Mouse (Mus musculus): Measurements from ENCODE around the gene Gsc.
"Not testable (repeated sequence)": the region's sequence is repeated elsewhere in the genome, so short reads cannot be mapped to it uniquely, and the experiment has no call there.

The Gsc gene

DNA sequence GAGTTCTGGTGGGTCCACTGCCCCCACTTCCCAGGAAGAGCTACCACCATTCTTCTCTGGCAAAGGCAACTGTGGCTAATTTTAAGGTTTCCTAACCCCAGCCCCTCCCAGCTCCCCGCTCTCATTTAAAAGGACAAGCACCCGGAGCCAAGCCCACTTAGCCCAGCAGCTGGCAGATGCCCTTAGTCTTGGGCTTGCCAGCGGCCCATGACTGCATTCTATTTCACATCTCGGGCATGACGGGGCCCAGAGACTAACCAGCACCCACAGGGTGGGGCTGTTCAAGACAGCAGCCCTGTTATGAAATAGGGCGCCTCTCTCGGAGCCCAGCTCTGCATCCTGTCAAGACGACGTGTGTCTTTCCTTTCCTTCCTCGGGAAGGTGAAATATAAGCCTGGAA, 22.9 kb downstream of the Gsc start:
- no peak for DNase-seq

DNA sequence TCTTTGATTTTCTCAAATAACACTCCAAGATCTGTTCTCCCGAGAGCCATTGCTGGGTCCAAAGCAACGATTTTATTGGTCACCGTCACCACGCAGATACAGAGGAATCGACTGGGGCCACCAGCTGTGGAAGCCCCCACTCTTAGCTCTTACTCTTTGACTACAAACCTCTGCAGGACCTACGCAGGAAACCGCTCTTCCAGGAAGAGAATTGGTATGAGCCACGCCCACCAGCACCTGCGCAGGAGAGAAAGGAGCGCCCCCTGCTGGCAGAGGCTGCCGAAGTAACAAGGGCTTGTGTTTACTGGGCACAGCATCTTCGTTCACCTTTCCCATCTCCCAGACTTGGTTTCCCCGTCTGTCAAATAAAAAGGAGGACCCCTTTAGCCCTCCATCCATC, 25.0 kb downstream of the Gsc start:
- DNase-seq = peak; percentile 45 to 55

DNA sequence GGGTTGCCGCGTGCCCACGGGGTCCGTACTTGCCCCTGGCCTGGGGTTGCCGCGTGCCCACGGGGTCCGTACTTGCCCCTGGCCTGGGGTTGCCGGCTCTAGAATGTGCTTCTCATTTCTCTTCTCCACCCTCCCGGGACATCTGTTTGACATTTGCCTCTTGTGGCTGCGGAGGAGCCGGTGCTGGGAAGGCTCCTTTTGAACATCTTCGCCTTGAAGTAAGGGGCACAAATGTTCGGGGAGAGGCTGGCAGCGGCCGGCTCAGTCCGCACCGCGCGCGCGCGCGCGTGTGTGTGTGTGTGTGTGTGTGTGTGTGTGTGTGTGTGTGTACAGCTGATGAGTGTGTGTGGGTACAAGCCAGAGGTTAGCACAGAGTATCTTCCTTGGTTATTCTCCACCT, 26.1 kb downstream of the Gsc start:
- not testable (repeated sequence) for DNase-seq

DNA sequence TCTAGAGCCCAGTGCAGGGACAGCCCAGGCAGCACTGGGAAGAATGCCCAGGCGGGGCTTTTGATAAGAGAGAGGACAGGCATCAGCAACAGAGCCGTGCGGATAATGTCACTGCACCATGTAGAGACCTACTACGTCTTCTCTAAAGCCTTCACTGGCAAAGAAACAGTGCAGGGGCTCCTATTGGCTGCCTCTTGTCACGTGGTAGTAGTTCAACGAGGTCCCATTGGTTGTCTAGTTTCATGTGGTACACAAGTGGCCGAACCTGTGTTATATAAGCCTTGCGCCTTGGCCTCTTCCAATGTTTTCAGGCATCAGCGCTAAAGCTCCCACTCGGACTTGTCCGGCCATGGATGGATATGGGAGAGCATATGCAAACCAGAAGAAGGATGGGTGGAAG, 29.4 kb downstream of the Gsc start:
- no peak for DNase-seq

DNA sequence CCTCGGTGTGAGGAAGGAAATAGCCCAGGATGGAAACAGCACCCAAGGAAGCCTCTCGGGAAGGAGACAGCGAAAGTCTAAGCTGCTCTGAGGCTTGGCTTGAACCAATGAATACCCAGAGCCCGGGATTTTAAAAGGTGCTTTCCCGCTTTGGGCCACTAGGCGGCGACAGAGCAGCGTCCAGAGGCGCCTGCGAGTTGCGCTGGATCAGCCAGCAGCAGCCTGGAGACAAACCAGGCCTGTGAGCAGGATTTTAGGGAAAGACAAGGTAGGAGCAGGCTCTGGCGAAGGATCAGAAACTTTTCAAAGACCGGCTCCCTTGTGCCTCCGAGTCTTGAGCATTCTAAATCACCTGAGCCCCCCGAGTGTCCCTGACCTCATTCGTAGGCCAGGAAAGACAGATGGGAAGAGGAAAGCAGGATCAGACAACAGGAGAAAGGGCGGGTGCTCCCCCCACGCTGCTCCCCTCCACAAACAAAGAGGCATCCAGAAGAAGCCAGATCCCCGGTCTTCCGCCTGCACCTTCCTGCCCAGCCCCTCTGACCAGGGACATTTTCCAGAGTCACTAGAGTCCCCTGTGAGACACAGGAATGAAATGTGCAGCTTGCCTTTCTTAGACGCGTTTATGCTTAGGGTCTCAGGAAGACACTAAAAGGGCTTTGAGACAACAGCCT, 32.9 kb downstream of the Gsc start:
- peak; percentile 82 to 90 for DNase-seq

DNA sequence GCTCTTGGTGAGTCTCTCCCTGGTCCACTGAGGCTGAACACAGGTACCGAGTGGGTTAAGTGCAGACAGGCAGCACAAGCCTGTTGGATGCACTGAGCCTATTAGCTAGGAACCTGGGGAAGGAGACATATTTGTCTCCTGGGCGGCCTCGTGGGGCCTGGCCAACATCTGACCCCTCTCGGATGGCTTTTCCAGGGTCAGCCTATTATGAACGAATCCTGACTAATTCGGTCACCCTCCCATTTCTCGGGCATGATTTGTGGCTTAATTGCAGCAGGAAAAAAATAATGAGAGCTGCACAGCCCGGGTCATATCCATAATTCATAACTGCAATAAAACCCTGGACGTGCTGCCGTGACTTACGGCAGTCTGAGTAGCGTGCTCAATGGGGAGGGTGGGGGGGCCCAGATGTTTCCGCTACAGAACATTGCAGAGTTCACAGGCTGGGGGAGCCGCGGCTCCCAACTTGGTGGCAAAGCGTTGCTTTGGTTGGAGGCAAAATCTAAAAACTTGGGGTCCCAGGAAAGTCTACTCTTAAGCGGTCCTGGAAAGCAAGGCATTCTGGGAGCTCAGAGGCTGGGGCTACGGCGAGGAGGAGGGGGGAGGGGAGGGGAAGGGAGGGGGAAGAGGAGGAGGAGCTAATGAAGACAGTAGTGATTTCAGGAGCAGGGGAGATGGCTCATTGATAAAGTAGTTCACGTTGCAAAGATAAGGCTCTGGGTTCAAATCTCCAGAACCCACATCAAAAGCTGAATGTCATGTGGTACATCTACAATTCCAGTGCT, 39.0 kb downstream of the Gsc start:
- no peak for DNase-seq

DNA sequence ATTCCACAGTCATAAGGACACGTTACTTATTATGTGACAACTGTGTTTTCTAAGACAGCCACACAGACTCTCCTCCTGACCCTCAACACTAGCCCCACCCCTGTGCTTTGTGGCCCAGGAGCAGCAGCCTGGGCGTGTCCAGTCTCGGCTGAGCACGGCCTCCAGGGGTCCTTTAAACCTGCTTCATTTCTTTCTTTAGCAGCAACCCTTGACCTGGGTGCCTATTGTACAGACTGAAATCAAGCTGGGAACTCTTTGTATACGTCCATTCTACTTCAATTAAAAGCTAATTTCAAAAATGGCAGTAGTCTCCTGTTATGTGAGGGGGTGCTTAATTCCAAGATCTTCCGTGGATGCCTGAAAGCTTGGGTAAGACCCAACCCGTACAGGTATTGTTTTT, 39.9 kb downstream of the Gsc start:
- DNase-seq = no peak

DNA sequence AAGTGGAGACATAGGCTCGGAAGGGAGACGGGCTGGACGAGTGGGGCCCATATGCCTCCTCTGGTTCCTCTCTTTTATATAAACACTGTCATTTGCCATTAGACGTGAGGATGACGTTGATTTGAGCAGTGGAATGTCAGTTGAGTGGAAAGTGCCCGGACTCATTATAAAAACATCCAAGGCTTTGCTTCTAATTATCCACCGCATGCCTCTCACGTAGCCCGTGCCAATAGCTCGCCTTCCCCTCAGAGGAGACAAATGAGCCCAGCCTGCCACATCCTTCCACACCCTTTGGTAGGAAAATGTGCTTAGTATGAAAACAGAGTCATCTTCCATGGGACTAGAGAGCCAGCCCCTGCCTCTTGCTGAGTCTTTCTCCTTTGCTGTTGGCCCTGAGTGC, 41.8 kb downstream of the Gsc start:
- DNase-seq = no peak

DNA sequence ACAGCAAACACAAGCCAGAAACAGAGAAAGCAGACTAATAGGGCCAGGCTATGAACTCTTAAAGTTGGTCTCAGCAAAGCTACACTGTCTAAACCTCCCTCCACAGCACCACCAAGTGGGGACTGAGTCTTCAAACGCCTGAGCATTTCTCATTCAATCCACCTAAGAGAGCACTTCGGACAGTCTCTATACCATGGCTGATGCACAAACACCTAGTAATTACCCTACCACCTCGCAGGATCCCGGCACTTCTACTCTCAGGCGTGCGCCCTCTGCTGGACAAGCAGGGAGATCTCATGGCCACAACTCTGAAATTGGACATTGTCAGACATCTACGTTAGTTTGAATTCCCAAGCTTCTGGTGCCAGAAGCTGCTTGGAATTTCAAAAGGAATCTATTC, 46.2 kb downstream of the Gsc start:
- peak; percentile 30 to 34 for DNase-seq

DNA sequence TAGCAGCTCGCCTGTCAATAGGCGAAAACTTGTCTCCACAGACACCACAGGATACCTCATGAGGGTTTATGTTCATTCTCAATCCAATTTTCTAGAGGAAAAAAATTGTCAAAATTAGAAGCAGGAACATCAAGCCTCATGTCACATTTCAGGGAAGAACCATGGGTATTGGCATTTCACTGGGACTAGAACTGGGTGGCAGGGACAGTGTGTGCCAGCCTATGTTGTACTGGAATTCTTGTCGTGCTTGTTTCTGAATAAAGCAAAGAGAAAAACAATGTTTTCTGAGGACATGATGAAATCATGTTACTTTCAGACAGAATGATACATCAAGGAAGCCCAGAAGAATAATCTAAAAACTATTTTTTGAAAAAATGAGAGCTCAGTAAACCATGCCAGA, 47.5 kb downstream of the Gsc start:
- no peak for DNase-seq

DNA sequence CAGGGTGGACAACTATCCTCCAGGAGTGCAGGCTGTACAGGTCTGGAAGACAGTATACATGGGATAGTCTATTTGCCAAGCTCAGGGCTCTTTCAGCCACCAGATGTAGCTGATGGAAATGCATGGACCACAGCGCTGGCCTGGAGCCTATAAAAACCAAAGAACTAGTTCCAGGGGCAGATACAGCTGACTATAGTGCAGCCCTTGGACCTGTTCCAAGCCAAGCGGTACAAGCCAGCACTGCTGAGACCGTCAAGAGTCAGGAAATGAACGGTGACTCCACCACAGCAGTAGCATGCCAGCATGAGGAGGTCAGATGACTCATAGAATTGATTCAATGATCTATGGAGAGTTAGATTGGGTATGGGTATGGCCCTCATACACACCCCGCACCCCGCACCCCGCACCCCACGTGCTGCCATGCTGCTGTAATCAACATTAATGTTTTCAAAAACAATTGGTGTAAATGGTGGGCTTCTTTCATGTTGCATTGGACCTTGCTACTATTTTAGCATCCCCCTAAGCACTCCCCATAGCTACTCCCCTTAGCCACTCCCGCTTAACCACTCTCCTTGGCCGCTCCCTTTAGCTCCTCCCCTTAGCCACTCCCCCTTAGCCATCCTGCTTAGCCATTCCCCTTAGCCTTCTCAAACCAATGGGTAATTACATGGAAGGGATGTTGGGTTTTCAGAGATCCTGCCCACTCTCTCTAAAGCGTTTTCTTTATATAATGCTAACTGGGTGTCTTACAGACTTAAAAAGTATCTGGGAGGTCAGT, 50.3 kb downstream of the Gsc start:
- no peak for DNase-seq
